Mouse (Mus musculus): ENCODE results near the gene Gja1.

GRCm38 (mm10) chr10:56377097-56377965 lies at the start of gene Gja1:
- TF ChIP-seq POLR2A (IDR thresholded peaks at IDR 0.05; ENCODE audit: insufficient read length, low read depth) (no peak), MYOD1 (IDR thresholded peaks at IDR 0.05; ENCODE audit: control insufficient read depth in 1 of 3, insufficient read length in 2 of 3, low read depth in 2 of 3) (no peak), MAX (IDR thresholded peaks at IDR 0.05; ENCODE audit: low read depth) (no peak), TCF12 (IDR thresholded peaks at IDR 0.05; ENCODE audit: insufficient read depth, poor library complexity, severe bottlenecking) (no peak), CEBPB (IDR thresholded peaks at IDR 0.05; ENCODE audit: insufficient read depth, poor library complexity, severe bottlenecking) (no peak), MYOG (IDR thresholded peaks at IDR 0.05; ENCODE audit: control insufficient read depth in 1 of 3, insufficient read depth in 1 of 3, insufficient read length in 2 of 3, low read depth in 2 of 3) (no peak), SRF (IDR thresholded peaks at IDR 0.05; ENCODE audit: control insufficient read depth, insufficient read length, low read depth) (no peak), E2F4 (IDR thresholded peaks at IDR 0.05; ENCODE audit: insufficient read depth) (no peak), USF1 (IDR thresholded peaks at IDR 0.05; ENCODE audit: low read depth) (no peak), POLR2AphosphoS2 (IDR thresholded peaks at IDR 0.05; ENCODE audit: insufficient read length, low read depth) (no peak), TCF3 (IDR thresholded peaks at IDR 0.05; ENCODE audit: insufficient read length, low read depth) (no peak), REST (IDR thresholded peaks at IDR 0.05; ENCODE audit: insufficient read depth, insufficient read length) (no peak)

Measured in myocyte (in vitro differentiated cells).